Mouse (Mus musculus) liver, adult 2 months (tissue): Measurements from ENCODE around the gene C130079G13Rik. TPM values are rescaled to one million over a fixed set of nuclear protein-coding genes. Genes with fewer than 3 reads are reported as not detected.

Experiments
- DNase-seq: peaks from one replicate; pipeline ENCODE4 v3.0.0-alpha.2; 2011; ENCODE audit warnings: low read depth, low spot score; ENCODE audit errors: extremely low read depth
- H3K27ac ChIP-seq: fragments of 200-500 bp; replicated peaks from 2 replicates; pipeline ENCODE4 v1.5.1; 2012; ENCODE audit warnings: low read depth, mild to moderate bottlenecking, control low read depth, inconsistent platforms, low read length; ENCODE audit not compliant: insufficient read depth
- H3K27me3 ChIP-seq: fragments of 200-500 bp; 2 replicates; pipeline ENCODE4 v1.6.1; 2012; ENCODE audit warnings: mild to moderate bottlenecking, moderate library complexity, low read length, inconsistent platforms; ENCODE audit not compliant: control insufficient read depth, insufficient read depth
- H3K36me3 ChIP-seq: fragments of 200-500 bp; 2 replicates; pipeline ENCODE4 v1.6.1; 2012; ENCODE audit warnings: low read length, inconsistent platforms; ENCODE audit not compliant: control insufficient read depth, insufficient read depth
- H3K4me1 ChIP-seq: fragments of 200-500 bp; 2 replicates; pipeline ENCODE4 v1.6.1; 2011; ENCODE audit warnings: low read length; ENCODE audit not compliant: control insufficient read depth, insufficient read depth
- H3K4me3 ChIP-seq: fragments of 200-500 bp; 2 replicates; pipeline ENCODE4 v1.5.1; 2011; ENCODE audit warnings: low read depth, mild to moderate bottlenecking, control low read depth, low read length, moderate library complexity; ENCODE audit not compliant: insufficient read depth
- H3K79me2 ChIP-seq: fragments of 200-500 bp; 2 replicates; pipeline ENCODE4 v1.6.1; 2012; ENCODE audit warnings: inconsistent platforms, mild to moderate bottlenecking, low read length, moderate library complexity; ENCODE audit not compliant: control insufficient read depth, insufficient read depth
- H3K9ac ChIP-seq: fragments of 200-500 bp; 2 replicates; pipeline ENCODE4 v1.6.1; 2012; ENCODE audit warnings: low read depth, mild to moderate bottlenecking, control low read depth, inconsistent platforms, low read length
- CTCF ChIP-seq: fragments of 200-500 bp; IDR thresholded peaks from 2 replicates; pipeline ENCODE4 v1.5.1; 2011; ENCODE audit warnings: low read depth, low read length, control low read depth
- POLR2A ChIP-seq: fragments of 200-500 bp; IDR thresholded peaks from 2 replicates; pipeline ENCODE4 v1.6.1; 2011; ENCODE audit warnings: low read length, control low read depth; ENCODE audit not compliant: insufficient read depth; ENCODE audit errors: extremely low read depth
- WGBS: fragments of 180-500 bp; shearing (Covaris S2); methylation state at CpG from one replicate; pipeline ENCODE4 v1.1.7; 2018; 5-methylcytosine and 5-hydroxymethylcytosine counted together
- polyA plus RNA-seq: library from polyadenylated mRNA; depleted of rRNA; stranded (reverse); fragments of >200 nt; gene quantifications from 2 replicates; pipeline ENCODE4 v1.2.3, GENCODE M21; 2012; rRNA removed
- total RNA-seq: library from RNA; depleted of rRNA; stranded (reverse); fragments of >200 nt; gene quantifications from 2 replicates; pipeline ENCODE4 v1.2.3, GENCODE M21; 2014; rRNA removed

The C130079G13Rik gene
- total and polyA plus RNA-seq, 2 experiments, result not detected

- Histone ChIP-seq H3K27ac (no peak overlapping the region), H3K36me3 (no peaks in the 10 kb centered on the region), H3K79me2 (no peaks in the 10 kb centered on the region), H3K9ac (no peak overlapping the region), H3K4me1 (no peaks in the 10 kb centered on the region), H3K27me3 (no peaks in the 10 kb centered on the region), H3K4me3 (no peak overlapping the region)
- TF ChIP-seq CTCF (no peak), POLR2A (no peak)
- WGBS, result 94% methylated on average over 5 of the region's 5 CpGs
- DNase-seq, result no peak
Observed at GRCm38 (mm10) chr3:59970891-59971290, 45.9 kb downstream of the C130079G13Rik start.

- H3K4me3 ChIP-seq, result no peak overlapping the region
- no peaks in the 10 kb centered on the region for H3K4me1 ChIP-seq
- no peak for TF ChIP-seq CTCF
- no peak for TF ChIP-seq POLR2A
- H3K27ac ChIP-seq, result no peak overlapping the region
- H3K36me3 ChIP-seq, result no peaks in the 10 kb centered on the region
- H3K9ac ChIP-seq, result no peak overlapping the region
- no peaks in the 10 kb centered on the region for H3K27me3 ChIP-seq
- DNase-seq, result no peak
- H3K79me2 ChIP-seq, result no peaks in the 10 kb centered on the region
Observed at GRCm38 (mm10) chr3:59974591-59974990, 49.6 kb downstream of the C130079G13Rik start.

Other genes with a start within 250 kb of the C130079G13Rik start
- not detected in 2 replicates for gene Gm5538, start 195.4 kb upstream of the C130079G13Rik start, total RNA-seq
- gene Gm5538, start 195.4 kb upstream of the C130079G13Rik start, polyA plus RNA-seq, result not detected in 2 replicates
- gene Gm8298, start 64.2 kb upstream of the C130079G13Rik start, total RNA-seq, result not detected in 2 replicates
- gene Gm8298, start 64.2 kb upstream of the C130079G13Rik start, polyA plus RNA-seq, result not detected in 2 replicates
- gene Aadacl2, start 81.5 kb downstream of the C130079G13Rik start, total RNA-seq, result not detected in 2 replicates
- gene Aadacl2, start 81.5 kb downstream of the C130079G13Rik start, polyA plus RNA-seq, result not detected in 2 replicates
- 1,087 and 1,480 TPM in 2 replicates for gene Aadac, start 100.5 kb downstream of the C130079G13Rik start, total RNA-seq
- gene Aadac, start 100.5 kb downstream of the C130079G13Rik start, polyA plus RNA-seq, result 241 and 265 TPM in 2 replicates
- gene Sucnr1, start 156.7 kb downstream of the C130079G13Rik start, total RNA-seq, result 27.3 and 45.3 TPM in 2 replicates
- 27.1 and 28.0 TPM in 2 replicates for gene Sucnr1, start 156.7 kb downstream of the C130079G13Rik start, polyA plus RNA-seq